Mouse (Mus musculus): ENCODE data around the gene Sf3a2.

DNA sequence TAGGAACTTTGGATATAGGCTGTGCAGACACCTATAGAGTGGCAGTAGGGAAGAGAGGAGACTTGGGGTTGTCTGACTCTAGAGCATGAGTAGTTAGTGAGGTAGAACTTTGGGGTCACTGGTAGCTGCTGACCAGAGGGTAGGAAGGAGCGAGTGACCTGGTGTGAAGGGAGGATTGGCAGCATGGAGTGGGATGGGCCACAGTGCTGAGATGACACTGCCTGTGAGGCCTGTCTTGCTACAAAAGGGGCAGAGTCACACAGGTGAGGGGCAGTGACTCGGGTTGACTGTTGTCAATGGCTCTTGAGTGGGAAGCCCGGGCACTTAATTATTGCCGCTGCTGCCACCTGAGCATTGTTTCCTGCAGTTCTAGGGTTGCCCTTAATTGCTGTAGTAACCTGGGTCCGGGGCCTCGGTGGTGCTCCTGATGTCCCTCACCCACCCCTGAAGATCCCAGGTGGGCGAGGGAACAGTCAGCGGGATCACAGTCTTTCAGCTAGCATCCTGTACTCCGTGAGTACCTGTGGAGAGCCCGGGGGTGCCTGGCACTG lies 29.9 kb downstream of the Sf3a2 start:
- TF ChIP-seq POLR2A (IDR thresholded peaks at IDR 0.05; ENCODE audit: insufficient read length, low read depth) (peak; percentile 21), MYOD1 (IDR thresholded peaks at IDR 0.05; ENCODE audit: control insufficient read depth in 1 of 3, insufficient read length in 2 of 3, low read depth in 2 of 3) (no peak), CEBPB (IDR thresholded peaks at IDR 0.05; ENCODE audit: insufficient read depth, poor library complexity, severe bottlenecking) (no peak)
